Mouse (Mus musculus) layer of hippocampus, adult 18-20 months (tissue): ENCODE data around the gene Mns1. TPM values are rescaled to one million over a fixed set of nuclear protein-coding genes. Genes with fewer than 3 reads are reported as not detected.
"Not testable (repeated sequence)": the region's sequence is repeated elsewhere in the genome, so short reads cannot be mapped to it uniquely, and the experiment has no call there.

Source experiments
- DNase-seq, 2 experiments: peaks; one replicate each; pipeline ENCODE4 v3.0.0; 2022; ENCODE audit warnings: low spot score in 2 of 2
- total RNA-seq, 2 experiments: library from RNA; stranded (reverse); gene quantifications; 2 replicates each; pipeline ENCODE4 v1.2.3; 2021

The Mns1 gene
- total RNA-seq, 2 experiments from 2014 or later = 1.8 to 2.2 TPM

- no peak for DNase-seq
These were observed 12.4 kb upstream of the Mns1 start for GRCm38 (mm10) chr9:72425300-72425850.

GRCm38 (mm10) chr9:72427861-72428260, 9.9 kb upstream of the Mns1 start:
- DNase-seq = no peak

GRCm38 (mm10) chr9:72434876-72435275, 2.9 kb upstream of the Mns1 start:
- DNase-seq = no peak

GRCm38 (mm10) chr9:72438749-72439148, 938 bp downstream of the Mns1 start:
- no peak for DNase-seq

GRCm38 (mm10) chr9:72440358-72440757, 2.5 kb downstream of the Mns1 start:
- no peak for DNase-seq

GRCm38 (mm10) chr9:72440948-72441926, 3.4 kb downstream of the Mns1 start:
- DNase-seq = no peak

GRCm38 (mm10) chr9:72441927-72442715, 4.3 kb downstream of the Mns1 start:
- DNase-seq = no peak

- DNase-seq = peak in 1 of 2 experiments; percentile 54
These were observed 10.2 kb downstream of the Mns1 start for GRCm38 (mm10) chr9:72448026-72448425.

GRCm38 (mm10) chr9:72449367-72449766, 11.6 kb downstream of the Mns1 start:
- DNase-seq = no peak

- DNase-seq = no peak
These were observed 12.0 kb downstream of the Mns1 start for GRCm38 (mm10) chr9:72449841-72450240.

- DNase-seq = no peak
These were observed 12.6 kb downstream of the Mns1 start for GRCm38 (mm10) chr9:72450363-72450762.

- no peak for DNase-seq
These were observed 13.3 kb downstream of the Mns1 start for GRCm38 (mm10) chr9:72451111-72451510.

- not testable (repeated sequence) for DNase-seq
These were observed 16.5 kb downstream of the Mns1 start for GRCm38 (mm10) chr9:72454281-72454680.

GRCm38 (mm10) chr9:72456374-72456773, 18.6 kb downstream of the Mns1 start:
- no peak for DNase-seq

GRCm38 (mm10) chr9:72458233-72458632, 20.4 kb downstream of the Mns1 start:
- DNase-seq = peak; percentile 39 to 85

- no peak for DNase-seq
These were observed 21.9 kb downstream of the Mns1 start for GRCm38 (mm10) chr9:72459703-72460102.

GRCm38 (mm10) chr9:72460767-72461166, 23.0 kb downstream of the Mns1 start:
- DNase-seq = no peak

- no peak for DNase-seq
These were observed 24.6 kb downstream of the Mns1 start for GRCm38 (mm10) chr9:72462427-72462826.

GRCm38 (mm10) chr9:72464806-72465205, 27.0 kb downstream of the Mns1 start:
- no peak for DNase-seq

GRCm38 (mm10) chr9:72465754-72466181, 28.0 kb downstream of the Mns1 start:
- DNase-seq = no peak

GRCm38 (mm10) chr9:72467551-72468407, 30.0 kb downstream of the Mns1 start:
- peak in 1 of 2 experiments; percentile 40 for DNase-seq
